Mouse (Mus musculus) myocyte (in vitro differentiated cells): ENCODE data around the gene Urad.

ENCODE experiments used
- E2F4 ChIP-seq: IDR thresholded peaks from one replicate; pipeline ENCODE4 v1.6.1; 2011; ENCODE audit warnings: mild to moderate bottlenecking, control low read depth, moderate library complexity; ENCODE audit not compliant: insufficient read depth
- MAX ChIP-seq: IDR thresholded peaks from one replicate; pipeline ENCODE4 v1.6.1; 2011; ENCODE audit warnings: low read depth, mild to moderate bottlenecking, control low read depth
- MYOD1 ChIP-seq, 3 experiments: IDR thresholded peaks; one replicate each; pipeline ENCODE4 v1.6.1; 2011; ENCODE audit warnings: control low read depth in 2 of 3, low read depth in 2 of 3, mild to moderate bottlenecking in 2 of 3, moderate library complexity in 1 of 3; ENCODE audit not compliant: insufficient read length in 2 of 3, control insufficient read depth in 1 of 3
- POLR2A ChIP-seq: IDR thresholded peaks from one replicate; pipeline ENCODE4 v1.6.1; 2011; ENCODE audit warnings: low read depth, mild to moderate bottlenecking, control low read depth, moderate library complexity; ENCODE audit not compliant: insufficient read length
- TCF12 ChIP-seq: IDR thresholded peaks from one replicate; pipeline ENCODE4 v1.6.1; 2011; ENCODE audit warnings: mild to moderate bottlenecking, control low read depth; ENCODE audit not compliant: poor library complexity, insufficient read depth, severe bottlenecking

GRCm38 (mm10) chr5:147354985-147355384, 32.7 kb upstream of the Urad start:
- no peak for TF ChIP-seq POLR2A
- no peak for TF ChIP-seq MAX
- no peak for TF ChIP-seq E2F4
- TF ChIP-seq MYOD1 (IDR thresholded peaks at IDR 0.05; ENCODE audit: control insufficient read depth in 1 of 3, insufficient read length in 2 of 3, low read depth in 2 of 3) = no peak
- TF ChIP-seq TCF12 = no peak
